Mouse (Mus musculus): ENCODE results near the gene Fam193a. TPM values are rescaled to one million over a fixed set of nuclear protein-coding genes. Genes with fewer than 3 reads are reported as not detected.

Gene Fam193a
- total and polyA plus RNA-seq, 2 experiments from 2014 or later: 9.6 to 36.9 TPM

DNA sequence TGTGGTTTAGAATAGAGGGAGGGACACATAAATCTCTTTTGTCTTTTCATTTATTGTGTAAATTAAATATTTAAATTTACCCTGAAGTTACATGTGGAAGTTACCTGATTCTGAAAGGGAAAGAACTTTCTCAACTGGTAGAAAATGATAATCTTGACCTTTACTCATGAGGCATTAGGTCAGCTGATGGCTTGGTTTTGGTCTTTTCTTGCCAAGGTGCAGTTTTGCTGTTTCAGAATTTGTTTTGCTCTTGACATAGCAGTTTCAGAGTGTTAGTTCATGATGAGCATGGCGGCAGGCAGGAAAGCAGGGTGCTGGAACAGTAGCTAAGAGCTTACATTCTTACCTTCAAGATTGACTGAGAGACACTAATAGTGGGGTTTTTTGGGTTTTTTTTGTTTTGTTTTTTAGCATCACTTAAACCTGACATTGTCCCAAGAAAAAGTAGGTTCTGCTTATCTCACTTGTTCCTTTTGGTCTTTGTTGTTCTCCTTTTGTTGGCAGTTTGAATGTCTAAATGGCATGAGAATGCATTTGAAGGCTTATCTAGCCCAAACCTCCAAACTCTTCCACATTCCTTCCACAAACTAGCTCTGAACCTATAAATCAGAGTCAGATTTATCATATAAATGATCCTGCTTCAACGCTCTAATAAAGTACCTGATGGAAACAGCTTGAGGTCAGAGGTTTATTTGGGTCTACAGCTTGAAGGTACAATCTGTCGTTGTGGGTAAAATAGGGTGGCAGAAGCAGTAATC lies 47.7 kb downstream of the Fam193a start:
- Histone ChIP-seq H3K9ac (replicated peaks; ENCODE audit: low read length) (no peak overlapping the region), H3K4me3 (ENCODE audit: low read length) (no peak overlapping the region), H3K4me1 (ENCODE audit: insufficient read depth, low read length) (no peaks in the 10 kb centered on the region), H3K36me3 (ENCODE audit: insufficient read depth, low read length) (peaks cover 8% of the 10 kb centered on the region; the same call in 1 of the 2 replicates), H3K27ac (no peak overlapping the region), H3K27me3 (ENCODE audit: insufficient read depth, low read length) (no peaks in the 10 kb centered on the region), H3K4me2 (ENCODE audit: low read depth, low read length) (no peak overlapping the region), H3K9me3 (ENCODE audit: low read length) (no peaks in the 10 kb centered on the region)
- TF ChIP-seq CTCF (IDR thresholded peaks at IDR 0.05; ENCODE audit: low read depth): no peak
- 90% methylated on average over 3 of the region's 3 CpGs for WGBS
- DNase-seq (ENCODE audit: low spot score) (no peak), ATAC-seq (no peak)

DNA sequence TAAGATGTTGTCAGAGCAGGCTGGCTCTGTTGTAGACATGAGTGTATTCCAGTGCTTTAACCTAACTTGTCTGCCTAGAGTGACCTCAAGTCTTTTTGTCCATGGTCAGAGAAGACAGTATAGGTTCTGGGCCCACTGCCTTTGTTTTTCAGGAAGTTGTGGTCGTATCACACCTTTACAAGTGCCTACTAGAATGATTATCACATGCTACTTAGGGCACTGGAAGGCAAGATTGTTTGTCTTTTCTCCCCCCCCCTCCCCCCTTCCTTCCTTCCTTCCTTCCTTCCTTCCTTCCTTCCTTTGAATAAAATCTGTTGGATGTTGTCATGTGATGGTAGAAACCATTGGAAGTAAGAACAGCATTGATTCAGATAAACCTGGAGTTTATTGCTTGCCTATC lies 49.5 kb downstream of the Fam193a start:
- no peak for TF ChIP-seq CTCF (IDR thresholded peaks at IDR 0.05; ENCODE audit: low read depth)
- ATAC-seq (no peak), DNase-seq (ENCODE audit: low spot score) (no peak)
- 90% methylated on average over 1 of the region's 1 CpGs for WGBS
- Histone ChIP-seq H3K4me2 (ENCODE audit: low read depth, low read length) (no peak overlapping the region), H3K27ac (no peak overlapping the region), H3K9me3 (ENCODE audit: low read length) (no peaks in the 10 kb centered on the region), H3K27me3 (ENCODE audit: insufficient read depth, low read length) (no peaks in the 10 kb centered on the region), H3K4me3 (ENCODE audit: low read length) (no peak overlapping the region), H3K36me3 (ENCODE audit: insufficient read depth, low read length) (peaks cover 8% of the 10 kb centered on the region; the same call in 1 of the 2 replicates), H3K9ac (replicated peaks; ENCODE audit: low read length) (no peak overlapping the region), H3K4me1 (ENCODE audit: insufficient read depth, low read length) (no peaks in the 10 kb centered on the region)

DNA sequence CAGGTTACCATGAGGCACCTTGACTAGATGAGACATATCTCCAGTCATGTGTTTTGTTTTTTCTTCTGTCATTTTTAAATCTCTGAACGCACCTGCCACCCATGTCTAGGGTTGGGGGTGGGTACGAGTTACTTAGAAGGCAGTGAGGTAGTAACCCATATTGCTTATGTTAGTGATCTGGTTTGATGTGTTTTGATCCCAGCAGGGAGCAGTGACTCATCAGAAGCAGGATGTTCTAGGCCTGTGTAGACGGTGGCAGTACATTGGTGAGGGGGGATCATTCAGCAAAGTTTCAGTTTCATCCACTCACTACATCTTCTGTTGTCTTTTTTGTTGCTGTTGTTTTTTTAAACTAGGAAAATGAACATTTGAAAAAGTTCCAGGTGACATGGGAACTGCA lies 61.0 kb downstream of the Fam193a start:
- H3K4me1 ChIP-seq (ENCODE audit: insufficient read depth, low read length): no peaks in the 10 kb centered on the region
- H3K27me3 ChIP-seq (ENCODE audit: insufficient read depth, low read length): no peaks in the 10 kb centered on the region
- no peak for TF ChIP-seq CTCF (IDR thresholded peaks at IDR 0.05; ENCODE audit: low read depth)
- no peak overlapping the region for H3K4me3 ChIP-seq (ENCODE audit: low read length)
- no peak overlapping the region for H3K4me2 ChIP-seq (ENCODE audit: low read depth, low read length)
- WGBS: 76% methylated on average over 3 of the region's 3 CpGs
- H3K27ac ChIP-seq: no peak overlapping the region
- DNase-seq (ENCODE audit: low spot score) (no peak), ATAC-seq (no peak)
- H3K36me3 ChIP-seq (ENCODE audit: insufficient read depth, low read length): peaks cover 48% of the 10 kb centered on the region
- H3K9me3 ChIP-seq (ENCODE audit: low read length): no peaks in the 10 kb centered on the region
- no peak overlapping the region for H3K9ac ChIP-seq (replicated peaks; ENCODE audit: low read length)

DNA sequence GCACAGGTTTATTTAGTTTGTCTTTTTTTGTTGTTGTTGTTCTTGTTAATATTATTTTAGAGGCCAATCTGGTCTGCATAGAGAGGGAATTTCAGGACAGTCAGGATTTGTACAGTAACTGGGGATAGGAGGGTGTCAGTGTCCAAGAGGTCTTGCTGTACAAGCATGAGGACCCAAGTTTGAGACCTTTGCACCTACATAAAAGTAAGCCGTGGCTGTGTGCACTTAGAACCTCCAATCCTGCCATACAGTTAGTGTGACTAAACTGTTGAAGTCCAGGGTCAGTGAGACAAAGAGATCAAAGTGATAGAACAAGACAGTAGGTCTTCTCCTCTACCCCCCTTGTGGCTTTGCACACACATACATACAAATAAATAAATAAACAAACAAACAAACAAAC lies 64.1 kb downstream of the Fam193a start:
- Histone ChIP-seq H3K27ac (no peak overlapping the region), H3K9me3 (ENCODE audit: low read length) (no peaks in the 10 kb centered on the region), H3K4me2 (ENCODE audit: low read depth, low read length) (no peak overlapping the region), H3K9ac (replicated peaks; ENCODE audit: low read length) (no peak overlapping the region), H3K4me1 (ENCODE audit: insufficient read depth, low read length) (no peaks in the 10 kb centered on the region), H3K27me3 (ENCODE audit: insufficient read depth, low read length) (no peaks in the 10 kb centered on the region), H3K36me3 (ENCODE audit: insufficient read depth, low read length) (peaks cover 53% of the 10 kb centered on the region), H3K4me3 (ENCODE audit: low read length) (no peak overlapping the region)
- no peak for DNase-seq (ENCODE audit: low spot score)
- TF ChIP-seq CTCF (IDR thresholded peaks at IDR 0.05; ENCODE audit: low read depth): no peak
- no peak for ATAC-seq
- WGBS: 95% methylated on average over 1 of the region's 1 CpGs

DNA sequence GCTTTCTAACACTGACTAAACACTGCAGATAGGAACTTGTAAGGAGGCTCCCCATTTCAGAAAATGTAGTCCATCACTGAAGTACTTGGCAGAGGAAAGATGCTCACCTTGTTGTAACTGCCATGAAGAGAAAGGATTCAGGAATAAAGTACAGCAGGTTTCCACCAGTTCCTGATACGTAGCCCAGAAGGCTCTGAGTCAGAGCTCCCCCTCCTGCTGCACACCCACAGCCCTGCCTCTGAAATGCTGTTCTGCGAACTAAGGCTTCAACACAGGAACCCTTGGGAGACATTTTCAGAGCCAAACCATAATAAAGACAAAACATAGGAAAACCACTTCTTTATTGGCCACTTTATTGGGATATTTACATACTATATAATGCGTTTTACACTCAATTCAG lies 64.5 kb downstream of the Fam193a start:
- Histone ChIP-seq H3K4me3 (ENCODE audit: low read length) (no peak overlapping the region), H3K9ac (replicated peaks; ENCODE audit: low read length) (no peak overlapping the region), H3K4me1 (ENCODE audit: insufficient read depth, low read length) (no peaks in the 10 kb centered on the region), H3K27me3 (ENCODE audit: insufficient read depth, low read length) (no peaks in the 10 kb centered on the region), H3K4me2 (ENCODE audit: low read depth, low read length) (no peak overlapping the region), H3K9me3 (ENCODE audit: low read length) (no peaks in the 10 kb centered on the region), H3K36me3 (ENCODE audit: insufficient read depth, low read length) (peaks cover 55% of the 10 kb centered on the region), H3K27ac (no peak overlapping the region)
- WGBS: 86% methylated on average over 3 of the region's 3 CpGs
- TF ChIP-seq CTCF (IDR thresholded peaks at IDR 0.05; ENCODE audit: low read depth): no peak
- DNase-seq (ENCODE audit: low spot score) (no peak), ATAC-seq (no peak)

DNA sequence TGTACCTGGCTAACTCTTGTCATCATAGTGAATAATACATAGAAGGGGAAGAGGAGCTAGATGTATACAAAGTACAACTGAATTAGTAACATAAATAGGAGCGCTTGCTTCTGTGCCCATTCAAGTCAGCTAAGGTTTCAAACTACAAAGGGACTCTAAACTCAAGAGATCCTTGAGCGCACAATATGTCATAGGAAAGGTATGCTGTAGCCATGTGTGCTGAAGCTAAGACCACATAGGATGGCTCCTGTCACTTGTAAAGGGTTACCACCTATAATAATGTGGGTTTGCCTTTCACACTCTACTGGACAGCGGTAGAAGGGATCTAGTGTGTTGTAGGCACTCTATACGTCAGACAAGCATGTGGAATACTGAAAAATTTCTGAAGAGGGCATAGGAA lies 68.3 kb downstream of the Fam193a start:
- Histone ChIP-seq H3K27ac (no peak overlapping the region), H3K9me3 (ENCODE audit: low read length) (no peaks in the 10 kb centered on the region), H3K9ac (replicated peaks; ENCODE audit: low read length) (no peak overlapping the region), H3K27me3 (ENCODE audit: insufficient read depth, low read length) (no peaks in the 10 kb centered on the region), H3K4me2 (ENCODE audit: low read depth, low read length) (no peak overlapping the region), H3K4me1 (ENCODE audit: insufficient read depth, low read length) (no peaks in the 10 kb centered on the region), H3K4me3 (ENCODE audit: low read length) (no peak overlapping the region), H3K36me3 (ENCODE audit: insufficient read depth, low read length) (peaks cover 53% of the 10 kb centered on the region)
- no peak for TF ChIP-seq CTCF (IDR thresholded peaks at IDR 0.05; ENCODE audit: low read depth)
- ATAC-seq: no peak
- DNase-seq (ENCODE audit: low spot score): no peak
- 96% methylated on average over 4 of the region's 4 CpGs for WGBS

DNA sequence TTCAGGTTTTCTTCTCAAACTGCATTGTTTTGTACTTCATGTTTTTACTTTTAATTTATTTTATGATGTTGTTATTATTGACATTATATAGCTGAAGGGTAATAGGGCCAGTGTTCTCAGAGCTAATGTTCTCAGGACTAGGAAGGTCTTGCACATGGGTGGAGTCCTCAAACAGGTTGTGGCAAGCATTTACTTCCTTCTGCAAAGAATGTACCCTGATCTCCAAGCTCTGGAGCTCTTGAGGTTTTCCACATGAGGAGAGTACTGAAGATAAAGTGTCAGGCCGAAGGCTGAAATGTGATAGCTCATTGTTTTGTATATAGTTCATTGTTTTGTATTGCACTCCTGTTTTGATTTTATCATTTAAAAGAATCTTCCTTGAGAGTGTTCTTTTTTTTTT lies 68.9 kb downstream of the Fam193a start:
- WGBS: 91% methylated on average over 1 of the region's 1 CpGs

More for the DNA sequence above, 68.9 kb downstream of the Fam193a start:
- DNase-seq (ENCODE audit: low spot score) (no peak), ATAC-seq (no peak)
- TF ChIP-seq CTCF (IDR thresholded peaks at IDR 0.05; ENCODE audit: low read depth): no peak
- Histone ChIP-seq H3K27me3 (ENCODE audit: insufficient read depth, low read length) (no peaks in the 10 kb centered on the region), H3K9me3 (ENCODE audit: low read length) (no peaks in the 10 kb centered on the region), H3K36me3 (ENCODE audit: insufficient read depth, low read length) (peaks cover 58% of the 10 kb centered on the region), H3K4me2 (ENCODE audit: low read depth, low read length) (no peak overlapping the region), H3K4me1 (ENCODE audit: insufficient read depth, low read length) (no peaks in the 10 kb centered on the region), H3K9ac (replicated peaks; ENCODE audit: low read length) (no peak overlapping the region), H3K27ac (no peak overlapping the region), H3K4me3 (ENCODE audit: low read length) (no peak overlapping the region)
